12 mouse cellular contexts compared by ENCODE assay signal in the genomic region with DNA sequence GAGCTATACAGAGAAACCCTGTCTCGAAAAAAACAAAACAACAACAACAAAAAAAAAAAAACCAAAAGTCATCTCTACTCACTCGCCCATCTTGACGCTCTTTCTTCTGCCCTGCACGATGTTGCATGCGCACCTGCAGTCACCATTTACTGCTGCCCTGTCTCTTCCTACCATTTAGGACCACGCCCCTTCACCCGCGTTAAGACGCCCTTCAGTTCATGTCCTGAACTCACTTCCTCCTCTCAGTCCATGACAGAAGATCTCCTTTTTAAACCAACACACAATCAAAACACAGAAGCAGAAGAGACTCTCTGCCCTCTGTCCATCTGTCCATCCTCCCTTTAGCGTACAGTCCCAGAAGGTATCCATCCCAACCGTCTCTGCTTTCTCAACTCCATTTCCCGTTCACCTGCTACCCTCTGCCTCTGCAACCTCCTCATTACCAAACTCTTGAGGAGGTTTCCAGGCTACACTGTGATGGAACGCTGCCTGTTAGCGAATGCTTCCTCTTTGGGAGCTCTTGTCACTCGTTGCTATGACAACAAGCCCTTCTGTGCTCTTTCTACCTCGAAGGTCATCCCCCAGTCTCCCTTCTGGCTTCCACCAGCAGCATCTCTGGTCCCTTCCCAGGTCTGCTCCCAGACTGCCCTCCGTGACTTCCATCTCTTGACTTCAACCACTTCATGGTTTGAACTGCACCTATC. TPM values are rescaled to one million over a fixed set of nuclear protein-coding genes. Genes with fewer than 3 reads are reported as not detected.
A peak's percentile ranks its signal among the peaks of the same experiment; 100 is the strongest.
DNase-seq lines count a peak whose midpoint lies in the region; ATAC-seq and TF ChIP-seq lines count a peak whose summit lies in the region.
"Had no signal": no experiment of that assay in that cellular context is flagged by ENCODE, and none has a peak within 500 bp of the region (broad histone marks: within the 10 kb centered on the region; RNA-seq: fewer than 3 reads in every experiment).

No protein-coding gene starts in this region.

- no peaks in the 10 kb centered on the region for H3K9me3 ChIP-seq in midbrain, embryonic 14.5 days (ENCODE audit: control insufficient read depth, low read length)
- no peaks in the 10 kb centered on the region for H3K9me3 ChIP-seq in midbrain, embryonic 15.5 days
- H3K9me3 ChIP-seq in embryonic facial prominence, embryonic 10.5 days: no peaks in the 10 kb centered on the region
- H3K9me3 ChIP-seq: forebrain, embryonic 13.5 days; kidney, embryonic 15.5 days; limb, embryonic 13.5 days; liver, embryonic 15.5 days had no signal

- no peak overlapping the region for H3K27ac ChIP-seq in midbrain, embryonic 14.5 days (replicated peaks; ENCODE audit: low read depth, low read length)
- H3K27ac ChIP-seq in midbrain, embryonic 15.5 days: no peak overlapping the region
- H3K27ac ChIP-seq in embryonic facial prominence, embryonic 10.5 days (replicated peaks): no peak overlapping the region
- H3K27ac ChIP-seq in gastrocnemius, adult 2 months: no peak overlapping the region
- H3K27ac ChIP-seq: forebrain, embryonic 13.5 days; kidney, embryonic 15.5 days; limb, embryonic 13.5 days; liver, embryonic 15.5 days had no signal

- no peak overlapping the region for H3K4me2 ChIP-seq in midbrain, embryonic 14.5 days (ENCODE audit: low read length)
- H3K4me2 ChIP-seq in midbrain, embryonic 15.5 days: no peak overlapping the region
- H3K4me2 ChIP-seq: forebrain, embryonic 13.5 days; kidney, embryonic 15.5 days; limb, embryonic 13.5 days; liver, embryonic 15.5 days had no signal

- intact Hi-C loops in gastrocnemius, adult 2 months (cut with DNase I): loop anchor here (1.0 to 10.0 kb wide), 5 partner anchors 85 to 677 kb away; a partner anchor contains a TSS

- TF ChIP-seq CTCF in gastrocnemius, adult 2 months (IDR thresholded peaks at IDR 0.05): no peak

- WGBS in midbrain, embryonic 14.5 days: 62% methylated on average over 17 of the region's 17 CpGs
- WGBS in midbrain, embryonic 15.5 days: 63% methylated on average over 17 of the region's 17 CpGs
- 74% methylated on average over 17 of the region's 17 CpGs for whole genome bisulfite sequencing in embryonic facial prominence, embryonic 10.5 days

- no peak for ATAC-seq in midbrain, embryonic 14.5 days (ENCODE audit: low FRiP score, low TSS enrichment)
- no peak for ATAC-seq in midbrain, embryonic 15.5 days (replicated peaks)
- ATAC-seq in megakaryocyte progenitor cell, adult 5-6 weeks (replicated peaks; ENCODE audit: poor library complexity): peak; percentile 43

- no peak overlapping the region for H3K4me3 ChIP-seq in midbrain, embryonic 14.5 days (replicated peaks; ENCODE audit: low read depth, low read length)
- no peak overlapping the region for H3K4me3 ChIP-seq in midbrain, embryonic 15.5 days
- H3K4me3 ChIP-seq in embryonic facial prominence, embryonic 10.5 days: no peak overlapping the region
- H3K4me3 ChIP-seq in gastrocnemius, adult 2 months: no peak overlapping the region
- H3K4me3 ChIP-seq: forebrain, embryonic 13.5 days; kidney, embryonic 15.5 days; limb, embryonic 13.5 days; liver, embryonic 15.5 days had no signal

- DNase-seq in cerebellum, postnatal 10 days: peak; percentile 27 to 41
- DNase-seq in cerebellum, postnatal 36 days: no peak
- peak; percentile 35 for DNase-seq in midbrain, embryonic 14.5 days
- DNase-seq in ZHBTc4 (ENCODE audit: low read depth, low spot score): peak; percentile 55
- DNase-seq in embryonic facial prominence, embryonic 10.5 days (ENCODE audit: low spot score): no peak
- DNase-seq in gastrocnemius, adult 2 months: no peak

- no peaks in the 10 kb centered on the region for H3K4me1 ChIP-seq in midbrain, embryonic 14.5 days (ENCODE audit: control insufficient read depth, insufficient read depth, low read length)
- H3K4me1 ChIP-seq in midbrain, embryonic 15.5 days: peaks cover 12% of the 10 kb centered on the region; the same call in 1 of the 2 replicates
- H3K4me1 ChIP-seq in embryonic facial prominence, embryonic 10.5 days: peaks cover 21% of the 10 kb centered on the region

- H3K9ac ChIP-seq in midbrain, embryonic 14.5 days (replicated peaks; ENCODE audit: low read length): no peak overlapping the region
- no peak overlapping the region for H3K9ac ChIP-seq in midbrain, embryonic 15.5 days
- H3K9ac ChIP-seq: forebrain, embryonic 13.5 days; kidney, embryonic 15.5 days; limb, embryonic 13.5 days; liver, embryonic 15.5 days had no signal

- H3K36me3 ChIP-seq in midbrain, embryonic 14.5 days (ENCODE audit: control insufficient read depth, insufficient read depth, low read length): no peaks in the 10 kb centered on the region
- no peaks in the 10 kb centered on the region for H3K36me3 ChIP-seq in midbrain, embryonic 15.5 days (replicated peaks)
- no peaks in the 10 kb centered on the region for H3K36me3 ChIP-seq in embryonic facial prominence, embryonic 10.5 days (replicated peaks)
- H3K36me3 ChIP-seq: kidney, embryonic 15.5 days; limb, embryonic 13.5 days; liver, embryonic 15.5 days had no signal

- H3K27me3 ChIP-seq in midbrain, embryonic 14.5 days (ENCODE audit: control insufficient read depth, insufficient read depth, low read length): no peaks in the 10 kb centered on the region
- H3K27me3 ChIP-seq in midbrain, embryonic 15.5 days (replicated peaks): no peaks in the 10 kb centered on the region
- H3K27me3 ChIP-seq in embryonic facial prominence, embryonic 10.5 days (replicated peaks; ENCODE audit: low read depth, poor library complexity, severe bottlenecking): no peaks in the 10 kb centered on the region
- H3K27me3 ChIP-seq: forebrain, embryonic 13.5 days; kidney, embryonic 15.5 days; liver, embryonic 15.5 days had no signal

RNA-seq across cellular contexts. Expression of a gene that starts 25.8 kb away (rescaled TPM):
- polyA plus RNA-seq in midbrain, embryonic 14.5 days (2014; fragmentation: Nextera tagmentation; extraction: Ambion mirVana): 217 and 257 TPM in 2 replicates
- polyA plus RNA-seq in midbrain, embryonic 15.5 days (2015; fragmentation: Nextera tagmentation; extraction: Ambion mirVana): 180 and 195 TPM in 2 replicates
- 92.6 and 131 TPM in 2 replicates for total RNA-seq in megakaryocyte progenitor cell, adult 5-6 weeks (2015)
- total RNA-seq in megakaryocyte progenitor cell, adult 5-6 weeks (2017): 47.2 and 60.3 TPM in 2 replicates
- polyA plus RNA-seq in embryonic facial prominence, embryonic 10.5 days (2016; fragmentation: Nextera tagmentation; extraction: Ambion mirVana): 223 and 229 TPM in 2 replicates
- 10 to 100 TPM; 84.5 to 94.2 TPM for total RNA-seq in gastrocnemius, adult 2 months (2021)

Comparison
In these comparisons a context has a peak if more than half of its experiments do, and no peak if none do; other contexts are left out.
1. DNase-seq: peak in cerebellum, postnatal 10 days (2 of 2), midbrain, embryonic 14.5 days (single experiment) and ZHBTc4 (single experiment); none in cerebellum, postnatal 36 days (0 of 2), embryonic facial prominence, embryonic 10.5 days (single experiment) and gastrocnemius, adult 2 months (single experiment).